Mouse (Mus musculus) forebrain, embryonic 14.5 days (tissue): ENCODE measurements at regions not wholly inside any gene's neighbourhood (a gene's known extent, or its start where the extent isn't known, plus 50 kb on each side); places are given as distances from the start of the nearest gene placed in this dataset.

Experiments used
- ATAC-seq: fragments of 200-750 bp; cut with Nextera tagmentation; 2 replicates; pipeline ENCODE4 v1.8.0; 2017; ENCODE audit warnings: mild to moderate bottlenecking, moderate library complexity
- DNase-seq: peaks from one replicate; pipeline ENCODE4 v3.0.0-alpha.2; 2015; ENCODE audit warnings: low spot score
- H3K27ac ChIP-seq: fragments of 300-500 bp; sonication (generic); 2 replicates; pipeline ENCODE4 v1.5.1; 2014; ENCODE audit warnings: low read depth, mild to moderate bottlenecking, control low read depth, low read length, moderate library complexity
- H3K27me3 ChIP-seq: fragments of 300-500 bp; sonication (generic); replicated peaks from 2 replicates; pipeline ENCODE4 v1.6.1; 2014; ENCODE audit warnings: low read length, control low read depth, mixed read lengths; ENCODE audit not compliant: control insufficient read depth, insufficient read depth
- H3K36me3 ChIP-seq: fragments of 300-500 bp; sonication (generic); 2 replicates; pipeline ENCODE4 v1.6.1; 2014; ENCODE audit warnings: low read length, control low read depth; ENCODE audit not compliant: control insufficient read depth, insufficient read depth
- H3K4me1 ChIP-seq: fragments of 300-500 bp; sonication (generic); 2 replicates; pipeline ENCODE4 v1.6.1; 2014; ENCODE audit warnings: antibody characterized with exemption, low read length, control low read depth; ENCODE audit not compliant: control insufficient read depth, insufficient read depth
- H3K4me2 ChIP-seq: fragments of 300-500 bp; sonication (generic); 2 replicates; pipeline ENCODE4 v1.6.1; 2014; ENCODE audit warnings: mild to moderate bottlenecking, control low read depth, low read length
- H3K4me3 ChIP-seq: fragments of 300-500 bp; sonication (generic); 2 replicates; pipeline ENCODE4 v1.5.1; 2014; ENCODE audit warnings: low read depth, low read length, control low read depth
- H3K9ac ChIP-seq: fragments of 300-500 bp; sonication (generic); 2 replicates; pipeline ENCODE4 v1.6.1; 2014; ENCODE audit warnings: mild to moderate bottlenecking, low read length, control low read depth, moderate library complexity
- H3K9me3 ChIP-seq: fragments of 300-500 bp; sonication (generic); replicated peaks from 2 replicates; pipeline ENCODE4 v1.6.1; 2016; ENCODE audit warnings: low read length, control low read depth, mixed read lengths; ENCODE audit not compliant: control insufficient read depth
- WGBS: fragments of 180-500 bp; shearing (Covaris S2); extraction: QIAGEN DNeasy Blood & Tissue Kit; methylation state at CpG from one replicate; pipeline ENCODE4 v1.1.7; 2014; 5-methylcytosine and 5-hydroxymethylcytosine counted together

DNA sequence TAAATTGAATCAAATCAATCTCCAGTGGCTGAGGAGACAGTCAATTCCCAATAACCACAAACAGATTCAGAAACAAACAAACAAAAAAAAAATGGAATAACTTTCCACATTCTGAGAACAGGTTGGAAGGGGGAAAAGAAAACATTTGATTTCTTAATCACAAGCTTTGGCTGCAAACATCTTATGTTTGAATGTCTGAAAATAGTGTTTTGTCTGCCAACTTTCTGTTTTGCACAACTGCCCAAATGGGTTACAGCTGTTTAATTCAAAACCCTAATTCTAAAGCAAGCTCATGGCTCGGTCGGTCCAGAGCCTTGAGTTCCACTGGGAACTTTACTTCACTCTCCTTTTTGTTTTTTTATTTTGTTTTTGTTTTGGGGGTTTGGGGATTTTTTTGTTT, 291.4 kb upstream of the Pcsk5 start:
- H3K4me3 ChIP-seq, result no peak overlapping the region
- H3K27ac ChIP-seq, result no peak overlapping the region
- H3K9me3 ChIP-seq, result no peaks in the 10 kb centered on the region
- no peaks in the 10 kb centered on the region for H3K36me3 ChIP-seq
- WGBS, result 94% methylated on average over 2 of the region's 2 CpGs
- H3K9ac ChIP-seq, result no peak overlapping the region
- ATAC-seq (no peak), DNase-seq (no peak)
- H3K27me3 ChIP-seq, result no peaks in the 10 kb centered on the region
- H3K4me2 ChIP-seq, result no peak overlapping the region
- H3K4me1 ChIP-seq, result no peaks in the 10 kb centered on the region

DNA sequence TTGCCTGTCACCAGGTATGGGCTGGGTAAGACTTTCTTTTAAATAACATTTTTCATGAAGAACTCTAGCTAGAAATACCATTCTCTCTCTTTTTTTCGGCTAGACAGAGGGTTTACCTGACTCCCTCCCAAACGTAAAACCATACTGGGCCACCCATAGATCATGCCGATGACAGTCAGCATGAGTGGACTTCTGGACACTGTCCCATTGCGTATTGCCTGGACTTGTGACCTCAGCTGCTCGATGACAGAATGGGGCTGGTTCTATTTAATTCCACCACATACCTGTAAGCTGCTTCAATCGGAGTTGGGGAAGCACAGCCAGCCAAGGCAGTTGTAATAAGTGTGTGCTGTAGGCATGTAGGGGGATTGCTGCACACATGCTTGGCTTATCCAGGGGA, 268.8 kb upstream of the Pcsk5 start:
- Histone ChIP-seq H3K27ac (no peak overlapping the region), H3K27me3 (no peaks in the 10 kb centered on the region), H3K9me3 (no peaks in the 10 kb centered on the region), H3K9ac (no peak overlapping the region), H3K36me3 (no peaks in the 10 kb centered on the region), H3K4me3 (no peak overlapping the region), H3K4me1 (no peaks in the 10 kb centered on the region), H3K4me2 (no peak overlapping the region)
- 92% methylated on average over 6 of the region's 6 CpGs for WGBS
- ATAC-seq (no peak), DNase-seq (no peak)

DNA sequence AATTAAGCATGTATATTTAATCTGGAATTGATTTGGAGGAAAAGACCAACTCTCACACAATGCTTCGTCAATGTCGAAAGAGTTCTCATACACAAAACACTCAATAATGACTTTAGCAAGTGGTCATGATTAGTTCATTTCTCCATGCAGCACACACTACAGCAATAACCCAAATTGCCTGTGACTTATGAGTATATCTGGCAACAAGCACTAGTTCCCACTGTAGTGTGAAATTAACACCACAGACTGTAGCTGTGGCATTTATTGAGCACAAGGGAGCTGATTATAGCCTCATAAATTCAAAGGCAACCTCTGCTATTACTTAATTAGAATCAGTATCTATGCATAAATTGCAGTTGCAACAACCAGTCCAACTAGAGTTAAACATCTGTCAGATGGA, 267.2 kb upstream of the Pcsk5 start:
- Histone ChIP-seq H3K36me3 (no peaks in the 10 kb centered on the region), H3K9ac (no peak overlapping the region), H3K4me3 (no peak overlapping the region), H3K27ac (no peak overlapping the region), H3K4me1 (no peaks in the 10 kb centered on the region), H3K4me2 (no peak overlapping the region), H3K27me3 (no peaks in the 10 kb centered on the region), H3K9me3 (no peaks in the 10 kb centered on the region)
- DNase-seq, result peak; percentile 14
- WGBS, result 86% methylated on average over 2 of the region's 2 CpGs
- ATAC-seq, result no peak

- ATAC-seq (peak; percentile 29; the same call in 1 of the 2 replicates), DNase-seq (peak; percentile 25)
- Histone ChIP-seq H3K27ac (no peak overlapping the region), H3K4me1 (no peaks in the 10 kb centered on the region), H3K9me3 (no peaks in the 10 kb centered on the region), H3K36me3 (no peaks in the 10 kb centered on the region), H3K27me3 (no peaks in the 10 kb centered on the region), H3K9ac (no peak overlapping the region), H3K4me2 (no peak overlapping the region), H3K4me3 (no peak overlapping the region)
- WGBS, result 13% methylated on average over 4 of the region's 4 CpGs
Observed at GRCm38 (mm10) chr19:18101423-18102341, 264.2 kb upstream of the Pcsk5 start.

- no peak overlapping the region for H3K27ac ChIP-seq
- ATAC-seq (no peak), DNase-seq (no peak)
- no peak overlapping the region for H3K4me2 ChIP-seq
- WGBS, result 84% methylated on average over 6 of the region's 6 CpGs
- no peaks in the 10 kb centered on the region for H3K4me1 ChIP-seq
- no peak overlapping the region for H3K4me3 ChIP-seq
- H3K27me3 ChIP-seq, result no peaks in the 10 kb centered on the region
- no peaks in the 10 kb centered on the region for H3K9me3 ChIP-seq
- no peak overlapping the region for H3K9ac ChIP-seq
- no peaks in the 10 kb centered on the region for H3K36me3 ChIP-seq
Observed at GRCm38 (mm10) chr19:18083312-18083711, 245.9 kb upstream of the Pcsk5 start.

DNA sequence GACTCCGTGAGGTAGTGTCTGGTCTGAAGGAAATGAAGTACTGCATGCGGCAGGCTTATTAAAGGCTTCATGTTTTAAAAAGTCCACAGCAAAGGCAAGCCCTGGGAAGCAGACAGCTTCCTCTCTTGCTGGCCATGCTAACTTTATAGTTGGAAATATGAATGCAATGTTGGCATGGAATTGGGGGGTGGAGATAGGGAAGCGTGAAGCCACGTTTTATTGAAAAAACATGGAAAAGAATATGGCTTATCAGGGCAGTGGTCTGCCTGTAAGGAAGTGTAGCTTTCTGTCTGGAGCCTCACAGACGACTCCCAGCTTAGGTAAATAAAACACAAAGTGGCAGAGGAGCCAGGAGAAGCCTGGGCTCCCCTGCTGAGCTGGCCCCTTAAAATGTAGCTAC, 231.5 kb upstream of the Pcsk5 start:
- ATAC-seq, result no peak
- no peak overlapping the region for H3K27ac ChIP-seq
- DNase-seq, result no peak
- no peaks in the 10 kb centered on the region for H3K4me1 ChIP-seq
- no peak overlapping the region for H3K9ac ChIP-seq
- H3K4me2 ChIP-seq, result no peak overlapping the region
- H3K4me3 ChIP-seq, result no peak overlapping the region
- no peaks in the 10 kb centered on the region for H3K36me3 ChIP-seq
- no peaks in the 10 kb centered on the region for H3K27me3 ChIP-seq
- no peaks in the 10 kb centered on the region for H3K9me3 ChIP-seq
- 67% methylated on average over 5 of the region's 5 CpGs for WGBS

GRCm38 (mm10) chr19:18067855-18068494, 230.5 kb upstream of the Pcsk5 start:
- Histone ChIP-seq H3K9me3 (no peaks in the 10 kb centered on the region), H3K4me2 (no peak overlapping the region), H3K9ac (no peak overlapping the region), H3K4me3 (no peak overlapping the region), H3K27me3 (no peaks in the 10 kb centered on the region), H3K36me3 (no peaks in the 10 kb centered on the region), H3K27ac (no peak overlapping the region), H3K4me1 (no peaks in the 10 kb centered on the region)
- DNase-seq (no peak), ATAC-seq (no peak)
- 88% methylated on average over 8 of the region's 8 CpGs for WGBS

GRCm38 (mm10) chr19:18057256-18057890, 219.9 kb upstream of the Pcsk5 start:
- DNase-seq (no peak), ATAC-seq (no peak)
- WGBS, result 70% methylated on average over 7 of the region's 7 CpGs

More at GRCm38 (mm10) chr19:18057256-18057890, 219.9 kb upstream of the Pcsk5 start:
- Histone ChIP-seq H3K4me3 (no peak overlapping the region), H3K27me3 (no peaks in the 10 kb centered on the region), H3K4me1 (no peaks in the 10 kb centered on the region), H3K9me3 (no peaks in the 10 kb centered on the region), H3K4me2 (no peak overlapping the region), H3K9ac (no peak overlapping the region), H3K36me3 (no peaks in the 10 kb centered on the region), H3K27ac (no peak overlapping the region)
